Mouse (Mus musculus) myocyte (in vitro differentiated cells): ENCODE data around the gene Tas1r1. TPM values are rescaled to one million over a fixed set of nuclear protein-coding genes. Genes with fewer than 3 reads are reported as not detected.

Source experiments
- H3K27me3 ChIP-seq: one replicate; pipeline ENCODE4 v1.6.1; 2011; ENCODE audit not compliant: control insufficient read depth, insufficient read depth, insufficient read length
- H3K36me3 ChIP-seq: one replicate; pipeline ENCODE4 v1.6.1; 2011; ENCODE audit not compliant: control insufficient read depth, insufficient read depth
- H3K4me2 ChIP-seq: one replicate; pipeline ENCODE4 v1.6.1; 2011; ENCODE audit warnings: low read depth, control low read depth
- H3K4me3 ChIP-seq: one replicate; pipeline ENCODE4 v1.5.1; 2011; ENCODE audit warnings: mild to moderate bottlenecking, control low read depth, moderate library complexity
- H3K79me2 ChIP-seq: one replicate; pipeline ENCODE4 v1.6.1; 2011; ENCODE audit not compliant: control insufficient read depth, insufficient read depth
- H3ac ChIP-seq: one replicate; pipeline ENCODE4 v1.6.1; 2011; ENCODE audit not compliant: control insufficient read depth, insufficient read length
- CEBPB ChIP-seq: IDR thresholded peaks from 2 replicates; pipeline ENCODE4 v1.6.1; 2011; ENCODE audit warnings: mild to moderate bottlenecking, moderate library complexity; ENCODE audit not compliant: poor library complexity, insufficient read depth, severe bottlenecking
- E2F4 ChIP-seq: IDR thresholded peaks from one replicate; pipeline ENCODE4 v1.6.1; 2011; ENCODE audit warnings: mild to moderate bottlenecking, control low read depth, moderate library complexity; ENCODE audit not compliant: insufficient read depth
- MAX ChIP-seq: IDR thresholded peaks from one replicate; pipeline ENCODE4 v1.6.1; 2011; ENCODE audit warnings: low read depth, mild to moderate bottlenecking, control low read depth
- MYOD1 ChIP-seq, 3 experiments: IDR thresholded peaks; one replicate each; pipeline ENCODE4 v1.6.1; 2011; ENCODE audit warnings: control low read depth in 2 of 3, low read depth in 2 of 3, mild to moderate bottlenecking in 2 of 3, moderate library complexity in 1 of 3; ENCODE audit not compliant: insufficient read length in 2 of 3, control insufficient read depth in 1 of 3
- MYOG ChIP-seq, 3 experiments: IDR thresholded peaks; one replicate each; pipeline ENCODE4 v1.6.1; 2011; ENCODE audit warnings: control low read depth in 2 of 3, low read depth in 2 of 3, mild to moderate bottlenecking in 2 of 3; ENCODE audit not compliant: insufficient read length in 2 of 3, control insufficient read depth in 1 of 3, insufficient read depth in 1 of 3
- POLR2A ChIP-seq: IDR thresholded peaks from one replicate; pipeline ENCODE4 v1.6.1; 2011; ENCODE audit warnings: low read depth, mild to moderate bottlenecking, control low read depth, moderate library complexity; ENCODE audit not compliant: insufficient read length
- POLR2AphosphoS2 ChIP-seq: IDR thresholded peaks from one replicate; pipeline ENCODE4 v1.6.1; 2011; ENCODE audit warnings: low read depth, control low read depth; ENCODE audit not compliant: insufficient read length
- REST ChIP-seq: IDR thresholded peaks from one replicate; pipeline ENCODE4 v1.6.1; 2011; ENCODE audit warnings: mild to moderate bottlenecking, control low read depth, moderate library complexity; ENCODE audit not compliant: insufficient read depth, insufficient read length
- SRF ChIP-seq: IDR thresholded peaks from one replicate; pipeline ENCODE4 v1.6.1; 2011; ENCODE audit warnings: low read depth; ENCODE audit not compliant: control insufficient read depth, insufficient read length
- TCF12 ChIP-seq: IDR thresholded peaks from one replicate; pipeline ENCODE4 v1.6.1; 2011; ENCODE audit warnings: mild to moderate bottlenecking, control low read depth; ENCODE audit not compliant: poor library complexity, insufficient read depth, severe bottlenecking
- TCF3 ChIP-seq: IDR thresholded peaks from one replicate; pipeline ENCODE4 v1.6.1; 2011; ENCODE audit warnings: low read depth, control low read depth; ENCODE audit not compliant: insufficient read length
- USF1 ChIP-seq: IDR thresholded peaks from one replicate; pipeline ENCODE4 v1.6.1; 2011; ENCODE audit warnings: low read depth, mild to moderate bottlenecking, control low read depth, moderate library complexity
- polyA plus RNA-seq: library from polyadenylated mRNA; unstranded; fragments of >200 nt; fragmentation: generic; extraction: Trizol; gene quantifications from one replicate; pipeline ENCODE4 v1.2.1, GENCODE M21; 2012; ENCODE audit warnings: missing spikeins

Gene Tas1r1
- polyA plus RNA-seq, 1 experiment: 14.7 TPM

GRCm38 (mm10) chr4:152077191-152077590 lies 38.8 kb upstream of the Tas1r1 start:
- Histone ChIP-seq H3K27me3 (no peaks in the 10 kb centered on the region), H3K36me3 (no peaks in the 10 kb centered on the region), H3ac (no peak overlapping the region), H3K79me2 (no peaks in the 10 kb centered on the region), H3K4me2 (no peak overlapping the region), H3K4me3 (no peak overlapping the region)
- TF ChIP-seq USF1 (no peak), REST (no peak), SRF (no peak), MAX (no peak), POLR2AphosphoS2 (no peak), MYOG (IDR thresholded peaks at IDR 0.05; ENCODE audit: control insufficient read depth in 1 of 3, insufficient read depth in 1 of 3, insufficient read length in 2 of 3, low read depth in 2 of 3) (no peak), TCF3 (no peak), POLR2A (no peak), CEBPB (no peak)

GRCm38 (mm10) chr4:152074548-152074947 lies 36.2 kb upstream of the Tas1r1 start:
- H3K27me3 ChIP-seq: no peaks in the 10 kb centered on the region
- H3K4me3 ChIP-seq: no peak overlapping the region
- TF ChIP-seq REST (no peak), MYOD1 (IDR thresholded peaks at IDR 0.05; ENCODE audit: control insufficient read depth in 1 of 3, insufficient read length in 2 of 3, low read depth in 2 of 3) (no peak), SRF (no peak), POLR2AphosphoS2 (no peak), E2F4 (no peak), MAX (no peak)

DNA sequence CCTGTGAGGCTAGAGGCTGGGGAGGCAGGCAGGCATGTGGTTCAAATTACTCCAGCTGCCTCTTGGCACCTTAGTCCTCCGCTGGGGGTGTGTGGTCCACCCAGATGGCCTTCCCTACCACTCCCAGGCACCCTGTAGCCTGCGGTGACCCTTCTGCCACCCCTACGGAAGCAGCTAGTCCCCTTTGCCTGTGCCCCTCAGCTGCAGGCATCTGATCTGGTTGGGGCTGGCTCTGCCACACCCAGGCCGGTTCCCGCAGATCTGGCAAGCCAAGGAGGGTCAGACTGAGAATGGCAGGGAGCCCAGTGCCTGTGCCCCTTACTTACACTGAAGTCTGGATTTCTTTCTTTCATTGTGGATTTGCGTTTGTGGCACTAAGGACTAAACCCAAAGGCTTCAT lies 35.3 kb upstream of the Tas1r1 start:
- peak; percentile 42 for TF ChIP-seq TCF3
- TF ChIP-seq MAX: no peak
- TF ChIP-seq MYOG (IDR thresholded peaks at IDR 0.05; ENCODE audit: control insufficient read depth in 1 of 3, insufficient read depth in 1 of 3, insufficient read length in 2 of 3, low read depth in 2 of 3): peak; percentile 34 to 97 (median 83)
- TF ChIP-seq CEBPB: no peak
- no peak for TF ChIP-seq E2F4
- TF ChIP-seq REST: no peak
- no peak for TF ChIP-seq SRF
- TF ChIP-seq MYOD1 (IDR thresholded peaks at IDR 0.05; ENCODE audit: control insufficient read depth in 1 of 3, insufficient read length in 2 of 3, low read depth in 2 of 3): peak in 2 of 3 experiments; percentile 55 to 91
- TF ChIP-seq POLR2A: peak; percentile 34
- TF ChIP-seq TCF12: peak; percentile 31
- TF ChIP-seq POLR2AphosphoS2: no peak
- TF ChIP-seq USF1: no peak
- H3ac ChIP-seq: peak overlapping the region; percentile 15
- H3K36me3 ChIP-seq: no peaks in the 10 kb centered on the region
- no peaks in the 10 kb centered on the region for H3K79me2 ChIP-seq
- peak overlapping the region; percentile 8 for H3K4me3 ChIP-seq
- peak overlapping the region; percentile 53 for H3K4me2 ChIP-seq
- H3K27me3 ChIP-seq: no peaks in the 10 kb centered on the region

More at GRCm38 (mm10) chr4:152074548-152074947, 36.2 kb upstream of the Tas1r1 start:
- H3K4me2 ChIP-seq: peak overlapping the region; percentile 49
- no peaks in the 10 kb centered on the region for H3K36me3 ChIP-seq
- no peaks in the 10 kb centered on the region for H3K79me2 ChIP-seq
- no peak overlapping the region for H3ac ChIP-seq

- Histone ChIP-seq H3K27me3 (no peaks in the 10 kb centered on the region), H3K4me3 (peak overlapping the region; percentile 8), H3ac (peak overlapping the region; percentile 15), H3K4me2 (peak overlapping the region; percentile 68), H3K36me3 (no peaks in the 10 kb centered on the region), H3K79me2 (no peaks in the 10 kb centered on the region)
- peak; percentile 10 for TF ChIP-seq TCF12
- peak in 1 of 3 experiments; percentile 37 for TF ChIP-seq MYOG (IDR thresholded peaks at IDR 0.05; ENCODE audit: control insufficient read depth in 1 of 3, insufficient read depth in 1 of 3, insufficient read length in 2 of 3, low read depth in 2 of 3)
- TF ChIP-seq POLR2A: no peak
- peak in 2 of 3 experiments; percentile 41 to 82 for TF ChIP-seq MYOD1 (IDR thresholded peaks at IDR 0.05; ENCODE audit: control insufficient read depth in 1 of 3, insufficient read length in 2 of 3, low read depth in 2 of 3)
- no peak for TF ChIP-seq E2F4
Observed at GRCm38 (mm10) chr4:152072655-152073054, 34.3 kb upstream of the Tas1r1 start.

GRCm38 (mm10) chr4:152072121-152072601 lies 33.8 kb upstream of the Tas1r1 start, which contains the start of gene Plekhg5:
Plekhg5 (plus strand) TSS chr4:152072498.
- H3K27me3 ChIP-seq: no peaks in the 10 kb centered on the region
- H3ac ChIP-seq: peak within 1 kb of the TSS; percentile 15
- TF ChIP-seq TCF12: no peak
- TF ChIP-seq MYOG (IDR thresholded peaks at IDR 0.05; ENCODE audit: control insufficient read depth in 1 of 3, insufficient read depth in 1 of 3, insufficient read length in 2 of 3, low read depth in 2 of 3): peak in 2 of 3 experiments; percentile 31 to 82
- TF ChIP-seq MYOD1 (IDR thresholded peaks at IDR 0.05; ENCODE audit: control insufficient read depth in 1 of 3, insufficient read length in 2 of 3, low read depth in 2 of 3): peak in 2 of 3 experiments; percentile 33 to 85
- H3K79me2 ChIP-seq: no peaks in the 10 kb centered on the region
- H3K36me3 ChIP-seq: no peaks in the 10 kb centered on the region
- peak within 1 kb of the TSS; percentile 8 for H3K4me3 ChIP-seq
- H3K4me2 ChIP-seq: peak within 1 kb of the TSS; percentile 68
